Mouse (Mus musculus): ENCODE data around the gene B430306N03Rik. TPM values are rescaled to one million over a fixed set of nuclear protein-coding genes. Genes with fewer than 3 reads are reported as not detected.
"Not testable (repeated sequence)": the region's sequence is repeated elsewhere in the genome, so short reads cannot be mapped to it uniquely, and the experiment has no call there.

Gene B430306N03Rik
- polyA plus RNA-seq (2012; rRNA removed), result 0.53 and 0.89 TPM in 2 replicates

GRCm38 (mm10) chr17:48315905-48316579 lies at the start of gene B430306N03Rik:
Gene B430306N03Rik, plus strand, starts transcription at chr17:48316141.
- not testable (repeated sequence) for DNase-seq (ENCODE audit: low read depth)

GRCm38 (mm10) chr17:48266610-48267304 lies 49.2 kb upstream of the B430306N03Rik start:
- no peak for DNase-seq (ENCODE audit: low read depth)

- DNase-seq (ENCODE audit: low read depth), result no peak
Observed at GRCm38 (mm10) chr17:48267591-48267990, 48.4 kb upstream of the B430306N03Rik start.

- DNase-seq (ENCODE audit: low read depth), result no peak
Observed at GRCm38 (mm10) chr17:48268276-48268675, 47.7 kb upstream of the B430306N03Rik start.

GRCm38 (mm10) chr17:48269833-48270232 lies 46.1 kb upstream of the B430306N03Rik start:
- DNase-seq (ENCODE audit: low read depth), result no peak

- DNase-seq (ENCODE audit: low read depth), result no peak
Observed at GRCm38 (mm10) chr17:48272158-48272557, 43.8 kb upstream of the B430306N03Rik start.

- no peak for DNase-seq (ENCODE audit: low read depth)
Observed at GRCm38 (mm10) chr17:48272598-48272997, 43.3 kb upstream of the B430306N03Rik start.

GRCm38 (mm10) chr17:48274098-48274497 lies 41.8 kb upstream of the B430306N03Rik start:
- DNase-seq (ENCODE audit: low read depth), result no peak

GRCm38 (mm10) chr17:48274885-48275284 lies 41.1 kb upstream of the B430306N03Rik start:
- no peak for DNase-seq (ENCODE audit: low read depth)

GRCm38 (mm10) chr17:48275736-48276135 lies 40.2 kb upstream of the B430306N03Rik start:
- DNase-seq (ENCODE audit: low read depth), result no peak

- DNase-seq (ENCODE audit: low read depth), result no peak
Observed at GRCm38 (mm10) chr17:48278381-48278780, 37.6 kb upstream of the B430306N03Rik start.

GRCm38 (mm10) chr17:48279002-48279401 lies 36.9 kb upstream of the B430306N03Rik start:
- no peak for DNase-seq (ENCODE audit: low read depth)

GRCm38 (mm10) chr17:48280943-48281738 lies 34.8 kb upstream of the B430306N03Rik start:
- DNase-seq (ENCODE audit: low read depth), result no peak

- no peak for DNase-seq (ENCODE audit: low read depth)
Observed at GRCm38 (mm10) chr17:48281739-48282085, 34.2 kb upstream of the B430306N03Rik start.

GRCm38 (mm10) chr17:48286765-48287164 lies 29.2 kb upstream of the B430306N03Rik start:
- no peak for DNase-seq (ENCODE audit: low read depth)

- no peak for DNase-seq (ENCODE audit: low read depth)
Observed at GRCm38 (mm10) chr17:48287276-48287675, 28.7 kb upstream of the B430306N03Rik start.

GRCm38 (mm10) chr17:48293500-48294194 lies 22.3 kb upstream of the B430306N03Rik start:
- DNase-seq (ENCODE audit: low read depth), result no peak

GRCm38 (mm10) chr17:48299203-48299602 lies 16.7 kb upstream of the B430306N03Rik start, which contains the start of gene Treml2:
Gene Treml2, plus strand, starts transcription at chr17:48299498.
- no peak for DNase-seq (ENCODE audit: low read depth)

GRCm38 (mm10) chr17:48299756-48300155 lies 16.2 kb upstream of the B430306N03Rik start:
- no peak for DNase-seq (ENCODE audit: low read depth)

GRCm38 (mm10) chr17:48300199-48300598 lies 15.7 kb upstream of the B430306N03Rik start:
- no peak for DNase-seq (ENCODE audit: low read depth)

GRCm38 (mm10) chr17:48300861-48301260 lies 15.1 kb upstream of the B430306N03Rik start:
- DNase-seq (ENCODE audit: low read depth), result no peak

- DNase-seq (ENCODE audit: low read depth), result no peak
Observed at GRCm38 (mm10) chr17:48301792-48302191, 14.1 kb upstream of the B430306N03Rik start.
